Mouse (Mus musculus) cerebellum, adult 2 months (tissue): ENCODE measurements around the gene Fhit. TPM values are rescaled to one million over a fixed set of nuclear protein-coding genes. Genes with fewer than 3 reads are reported as not detected.
"Not testable (repeated sequence)": the region's sequence is repeated elsewhere in the genome, so short reads cannot be mapped to it uniquely, and the experiment has no call there.

Experiments
- DNase-seq, 2 experiments: peaks; one replicate each; pipeline ENCODE4 v3.0.0; 2021
- H3K27ac ChIP-seq: fragments of 200-500 bp; 2 replicates; pipeline ENCODE4 v1.5.1; 2012; ENCODE audit warnings: low read length, control low read depth, inconsistent platforms; ENCODE audit not compliant: insufficient read depth
- H3K27me3 ChIP-seq: fragments of 200-500 bp; 2 replicates; pipeline ENCODE4 v1.6.1; 2012; ENCODE audit warnings: inconsistent platforms, mild to moderate bottlenecking, low read length, moderate library complexity; ENCODE audit not compliant: control insufficient read depth, insufficient read depth
- H3K4me1 ChIP-seq: fragments of 200-500 bp; 2 replicates; pipeline ENCODE4 v1.6.1; 2011; ENCODE audit warnings: low read length; ENCODE audit not compliant: control insufficient read depth, insufficient read depth
- H3K4me3 ChIP-seq: fragments of 200-500 bp; replicated peaks from 2 replicates; pipeline ENCODE3; 2011; ENCODE audit warnings: mild to moderate bottlenecking, low read depth, low read length, control low read depth; ENCODE audit not compliant: insufficient read depth
- CTCF ChIP-seq: fragments of 200-500 bp; IDR thresholded peaks from 2 replicates; pipeline ENCODE4 v1.5.1; 2011; ENCODE audit warnings: low read depth, mild to moderate bottlenecking, control low read depth, low read length, moderate library complexity, borderline replicate concordance; ENCODE audit not compliant: insufficient read depth
- POLR2A ChIP-seq: fragments of 200-500 bp; IDR thresholded peaks from 2 replicates; pipeline ENCODE4 v1.6.1; 2011; ENCODE audit warnings: low read length, control low read depth, borderline replicate concordance; ENCODE audit not compliant: insufficient read depth
- WGBS: fragments of 180-500 bp; shearing (Covaris S2); methylation state at CpG from one replicate; pipeline ENCODE4 v1.1.7; 2018; 5-methylcytosine and 5-hydroxymethylcytosine counted together
- polyA plus RNA-seq: library from polyadenylated mRNA; depleted of rRNA; stranded (reverse); fragments of >200 nt; gene quantifications from 2 replicates; pipeline ENCODE4 v1.2.3, GENCODE M21; 2012

Gene Fhit
- polyA plus RNA-seq, 1 experiment: 10.5 TPM

DNA sequence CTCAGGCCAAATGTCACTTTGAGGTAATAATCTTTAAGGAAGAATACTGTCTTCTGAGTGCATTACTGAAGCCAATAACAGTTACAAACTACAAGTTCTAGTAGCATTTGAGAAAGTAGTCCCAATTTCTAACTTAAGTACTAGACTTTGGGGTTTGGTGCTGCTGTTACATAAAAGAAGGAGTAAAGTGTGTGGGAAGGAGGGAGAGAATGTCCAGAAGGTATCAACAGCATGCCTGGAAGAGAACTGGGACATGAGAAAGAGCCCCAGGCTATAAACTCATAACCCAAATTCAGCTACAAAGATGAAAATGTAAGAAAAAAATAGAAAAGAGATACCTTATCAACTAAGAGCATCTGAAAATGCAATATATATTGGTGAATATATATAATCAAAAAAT, 101.6 kb downstream of the Fhit start:
- no peaks in the 10 kb centered on the region for H3K27me3 ChIP-seq
- no peaks in the 10 kb centered on the region for H3K4me1 ChIP-seq
- no peak for TF ChIP-seq POLR2A
- no peak for TF ChIP-seq CTCF
- no peak for DNase-seq
- H3K4me3 ChIP-seq: no peak overlapping the region
- H3K27ac ChIP-seq: no peak overlapping the region

DNA sequence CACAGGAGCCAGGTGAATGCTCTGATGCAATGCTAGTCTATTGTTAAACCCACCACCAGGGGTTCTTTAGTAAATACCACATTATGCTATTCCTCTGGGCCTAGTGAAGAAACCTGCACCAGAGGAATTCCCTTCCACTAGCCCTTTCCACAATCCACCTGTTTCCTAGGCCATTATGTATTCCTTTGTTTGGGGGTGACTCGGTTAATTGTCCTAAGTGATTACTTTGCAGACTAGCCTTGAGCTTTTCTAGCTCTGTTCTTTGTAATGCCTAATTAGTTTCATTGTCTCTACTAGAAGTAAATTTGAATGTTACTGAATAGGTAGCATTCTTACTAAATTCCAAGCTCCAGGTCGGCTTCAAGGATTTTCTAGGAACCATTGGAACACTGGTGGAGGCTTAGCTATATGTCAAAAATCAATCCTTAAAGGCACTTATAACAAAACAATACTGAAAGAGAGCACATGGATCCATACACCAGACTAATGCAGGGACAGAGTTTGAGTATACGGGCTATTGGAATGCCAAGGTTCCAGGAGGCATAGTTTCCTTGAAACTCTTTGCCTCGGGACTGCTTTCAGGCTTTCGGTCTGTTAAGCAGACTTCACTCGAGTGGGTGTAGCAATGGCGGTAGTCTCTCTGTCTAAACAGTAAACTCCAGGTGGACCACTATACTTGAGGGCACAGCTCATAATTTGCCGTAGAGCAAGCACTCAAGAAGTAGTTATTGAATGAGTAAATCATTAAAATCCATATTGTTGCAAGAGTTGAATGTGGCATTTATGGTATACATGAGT, 122.1 kb downstream of the Fhit start:
- not testable (repeated sequence) for H3K27ac ChIP-seq, DNase-seq
- WGBS: 78% methylated on average over 8 of the region's 8 CpGs

DNA sequence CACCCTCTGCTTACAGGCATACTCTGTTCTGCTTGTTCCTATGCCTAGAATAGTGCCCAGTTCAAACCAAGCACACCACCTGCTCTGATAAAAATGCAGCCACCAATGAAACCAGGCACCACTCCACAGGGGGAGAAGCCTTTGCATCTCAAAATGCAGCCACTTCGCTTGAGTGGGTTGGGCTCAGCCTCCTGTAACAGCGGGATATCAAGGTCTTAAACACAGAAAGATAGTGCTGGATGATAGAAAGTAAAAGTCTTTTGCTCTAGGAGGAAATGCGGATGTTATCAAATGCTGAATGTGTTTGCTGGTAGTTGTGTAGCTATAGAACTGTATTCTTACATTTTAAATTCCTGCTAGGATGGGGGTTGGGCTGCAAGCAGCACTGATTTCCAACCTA, 140.4 kb downstream of the Fhit start:
- Histone ChIP-seq H3K4me1 (no peaks in the 10 kb centered on the region), H3K27me3 (no peaks in the 10 kb centered on the region), H3K4me3 (no peak overlapping the region), H3K27ac (no peak overlapping the region)
- WGBS: 13% methylated on average over 3 of the region's 3 CpGs
- TF ChIP-seq POLR2A (no peak), CTCF (no peak)
- no peak for DNase-seq

More for the DNA sequence above, 122.1 kb downstream of the Fhit start:
- H3K27me3 ChIP-seq, H3K4me1 ChIP-seq, H3K4me3 ChIP-seq: not testable (repeated sequence)

DNA sequence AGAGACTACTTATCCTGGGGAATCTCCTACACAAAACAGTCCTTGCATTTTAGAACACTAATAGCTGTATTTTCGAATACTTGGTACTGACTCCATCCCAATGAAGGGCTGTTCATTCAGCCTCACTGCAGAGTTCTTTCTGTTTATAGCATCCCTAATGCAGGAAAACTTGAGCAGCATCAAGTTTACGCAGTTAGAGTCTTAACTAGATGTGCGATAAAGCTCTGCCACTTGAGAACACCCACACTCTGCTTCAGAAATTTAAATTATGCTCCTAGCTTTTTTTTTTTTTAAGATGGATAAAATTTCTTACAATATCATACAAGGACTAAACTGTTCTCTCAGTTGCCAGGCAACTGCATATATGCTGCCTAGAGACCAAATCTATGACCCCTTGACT, 183.2 kb downstream of the Fhit start:
- no peak for DNase-seq
- no peaks in the 10 kb centered on the region for H3K4me1 ChIP-seq
- WGBS: 95% methylated on average over 3 of the region's 3 CpGs
- H3K27ac ChIP-seq: no peak overlapping the region
- H3K27me3 ChIP-seq: no peaks in the 10 kb centered on the region; the same call in 1 of the 2 replicates
- H3K4me3 ChIP-seq: no peak overlapping the region
- TF ChIP-seq POLR2A (no peak), CTCF (no peak)

DNA sequence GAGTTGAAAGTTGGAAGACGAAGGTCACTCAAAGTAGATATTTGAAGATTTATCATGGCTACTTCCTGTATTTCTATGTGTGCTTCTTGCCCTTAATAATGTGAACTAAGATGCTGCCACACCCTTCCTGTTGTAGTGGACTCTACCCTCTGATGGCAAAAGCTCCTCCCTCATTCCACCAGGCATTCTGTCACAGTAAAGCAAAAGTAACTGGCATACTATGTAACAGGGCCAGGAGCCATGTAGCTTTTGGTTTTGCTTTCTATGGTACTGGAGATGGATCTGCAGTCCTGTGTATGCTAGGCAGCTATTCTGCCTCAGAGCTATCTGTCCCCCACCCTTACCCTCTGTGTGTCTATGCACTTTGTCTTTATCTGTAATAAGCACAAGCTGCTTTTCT, 220.2 kb downstream of the Fhit start:
- no peaks in the 10 kb centered on the region for H3K27me3 ChIP-seq
- no peak for TF ChIP-seq POLR2A
- WGBS: 95% methylated on average over 1 of the region's 1 CpGs
- no peaks in the 10 kb centered on the region for H3K4me1 ChIP-seq
- no peak for DNase-seq
- no peak overlapping the region for H3K4me3 ChIP-seq
- H3K27ac ChIP-seq: no peak overlapping the region

DNA sequence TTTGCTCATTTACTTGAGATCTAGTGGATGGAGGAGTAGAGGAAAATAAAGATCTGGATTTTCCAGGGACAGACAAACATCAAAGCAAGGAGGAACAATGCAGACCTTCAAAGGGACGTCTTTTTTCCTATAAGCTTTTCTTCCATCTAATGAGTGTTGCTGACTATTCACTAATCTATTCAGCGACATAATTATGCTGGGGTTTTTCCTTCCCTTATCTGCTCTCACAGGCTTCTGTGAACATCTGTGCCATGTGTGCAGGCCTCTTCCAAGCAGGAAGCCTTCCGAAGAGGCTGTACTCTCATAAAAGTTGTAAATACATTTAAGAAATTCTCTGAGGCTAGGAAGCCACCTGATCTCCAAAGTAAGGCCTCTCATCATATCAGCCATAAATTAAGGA, 228.2 kb downstream of the Fhit start:
- Histone ChIP-seq H3K27ac (no peak overlapping the region), H3K4me3 (no peak overlapping the region), H3K4me1 (no peaks in the 10 kb centered on the region), H3K27me3 (no peaks in the 10 kb centered on the region)
- 65% methylated on average over 3 of the region's 3 CpGs for WGBS
- DNase-seq: no peak
- TF ChIP-seq POLR2A (no peak), CTCF (no peak)

DNA sequence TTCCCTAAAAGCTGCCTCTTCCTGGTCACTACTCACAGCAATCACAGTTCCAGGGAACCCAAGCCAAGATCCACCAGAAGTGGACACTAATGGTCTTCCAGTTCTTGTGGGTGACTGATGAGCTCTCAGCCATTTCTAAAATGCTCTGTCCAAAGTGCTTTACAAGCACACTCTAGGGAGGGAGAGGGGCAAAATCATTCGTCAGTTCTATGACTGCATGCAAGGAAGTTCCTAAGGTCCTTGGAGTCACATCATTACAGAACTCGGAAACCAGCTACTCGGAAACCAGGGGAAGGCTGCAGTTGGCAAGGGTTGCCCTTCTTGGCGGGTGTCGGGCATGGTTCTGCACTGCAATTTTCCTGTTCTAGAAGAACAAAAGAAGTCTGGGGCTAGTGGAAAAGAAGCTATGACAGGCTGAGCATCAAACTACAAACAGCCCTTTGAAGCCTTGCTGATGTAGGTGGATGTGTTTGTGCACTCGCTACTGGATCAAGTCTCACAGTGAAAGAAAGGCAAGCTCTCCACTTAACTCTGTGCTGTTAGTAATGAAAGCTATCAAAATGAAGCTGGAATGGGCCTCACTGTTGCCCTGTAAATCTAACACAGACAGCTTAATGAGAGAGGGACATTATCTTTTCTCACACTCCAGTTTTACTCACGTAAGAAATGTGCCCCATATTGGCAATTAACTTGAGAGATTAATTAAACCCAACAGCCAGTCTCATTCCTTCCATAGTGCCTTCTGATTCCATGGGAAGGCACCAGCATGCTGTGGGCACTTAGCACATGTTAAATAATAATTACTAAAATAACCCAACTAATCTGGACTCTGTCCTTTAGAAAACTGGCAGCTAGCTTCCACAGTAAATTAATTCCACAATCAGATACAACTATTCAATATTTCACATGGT, 243.7 kb downstream of the Fhit start:
- H3K27me3 ChIP-seq: no peaks in the 10 kb centered on the region
- WGBS: 16% methylated on average over 7 of the region's 7 CpGs
- H3K4me1 ChIP-seq: no peaks in the 10 kb centered on the region
- H3K27ac ChIP-seq: no peak overlapping the region
- DNase-seq: no peak
- H3K4me3 ChIP-seq: no peak overlapping the region
- no peak for TF ChIP-seq POLR2A
- TF ChIP-seq CTCF: no peak

DNA sequence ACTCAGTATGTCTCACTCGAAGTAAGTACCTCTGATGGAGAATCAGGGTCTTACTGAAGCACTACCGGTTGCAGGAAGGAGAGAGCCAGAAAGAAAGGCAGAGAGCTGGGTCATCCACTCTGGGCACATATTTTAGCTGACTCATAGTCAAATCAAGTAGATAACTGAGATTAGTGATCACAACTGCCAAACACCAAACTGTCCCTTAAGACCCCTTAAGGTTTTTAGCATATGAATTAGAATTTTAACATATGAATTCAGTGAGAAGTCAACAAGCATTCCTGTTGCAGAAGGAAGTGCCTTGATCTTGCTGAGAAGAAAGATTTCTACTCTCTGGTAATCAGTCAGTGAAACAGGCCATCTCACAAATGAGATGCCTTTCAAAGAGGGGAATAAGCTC, 253.8 kb downstream of the Fhit start:
- Histone ChIP-seq H3K4me3 (no peak overlapping the region), H3K27ac (no peak overlapping the region), H3K4me1 (no peaks in the 10 kb centered on the region), H3K27me3 (no peaks in the 10 kb centered on the region)
- DNase-seq: no peak
- no peak for TF ChIP-seq CTCF
- 81% methylated on average over 2 of the region's 2 CpGs for WGBS
